In genomic region chr14:55511037-55511436, GRCm38 (mm10) we compare ENCODE assay signal across 10 mouse cellular contexts. TPM values are rescaled to one million over a fixed set of nuclear protein-coding genes. Genes with fewer than 3 reads are reported as not detected.
A peak's percentile ranks its signal among the peaks of the same experiment; 100 is the strongest.
DNase-seq lines count a peak whose midpoint lies in the region; ATAC-seq and TF ChIP-seq lines count a peak whose summit lies in the region.
"Had no signal": no experiment of that assay in that cellular context is flagged by ENCODE, and none has a peak within 500 bp of the region (broad histone marks: within the 10 kb centered on the region; RNA-seq: fewer than 3 reads in every experiment).

No protein-coding gene starts in this region.

- no peak overlapping the region for H3K9ac ChIP-seq in hindbrain, embryonic 12.5 days
- H3K9ac ChIP-seq: embryonic facial prominence, embryonic 15.5 days; liver, embryonic 12.5 days had no signal

- H3K4me1 ChIP-seq in hindbrain, embryonic 12.5 days = peaks cover 19% of the 10 kb centered on the region

- H3K9me3 ChIP-seq in hindbrain, embryonic 12.5 days (replicated peaks) = no peaks in the 10 kb centered on the region
- H3K9me3 ChIP-seq: embryonic facial prominence, embryonic 15.5 days; liver, embryonic 12.5 days had no signal

- TF ChIP-seq CTCF in left cerebral cortex, adult 2 months (IDR thresholded peaks at IDR 0.05) = no peak

- intact Hi-C loops in left cerebral cortex, adult 2 months (cut with DNase I) = no loop called here

- peak; percentile 65 to 72 for DNase-seq in left cerebral cortex, adult 2 months (ENCODE audit: extremely low spot score in 1 of 2, low spot score in 2 of 2)
- DNase-seq in left cerebral cortex, adult 11 months (ENCODE audit: low spot score) = no peak
- DNase-seq in layer of hippocampus, postnatal 36 days = peak; percentile 80
- peak; percentile 74 to 75 for DNase-seq in right cerebral cortex, postnatal 36 days (ENCODE audit: low spot score in 2 of 2)
- DNase-seq in gastrocnemius, postnatal 4 days (ENCODE audit: low spot score in 2 of 2) = no peak

- ATAC-seq in hindbrain, embryonic 12.5 days (ENCODE audit: low FRiP score) = 0 out of 2 replicates have a peak, but pooled peaks have one; percentile 5
- ATAC-seq in erythroblast, adult 5-6 weeks (replicated peaks; ENCODE audit: low FRiP score, poor library complexity, severe bottlenecking) = no peak
- ATAC-seq: liver, embryonic 12.5 days had no signal

- H3K36me3 ChIP-seq in hindbrain, embryonic 12.5 days = 0 out of 2 replicates have a peak, but pooled peaks cover 6% of the 10 kb centered on the region
- H3K36me3 ChIP-seq: embryonic facial prominence, embryonic 15.5 days; liver, embryonic 12.5 days had no signal

- peak overlapping the region; percentile 92 for H3K27ac ChIP-seq in left cerebral cortex, adult 2 months
- no peak overlapping the region for H3K27ac ChIP-seq in hindbrain, embryonic 12.5 days
- H3K27ac ChIP-seq: embryonic facial prominence, embryonic 15.5 days; liver, embryonic 12.5 days had no signal

- WGBS in hindbrain, embryonic 12.5 days = 57% methylated on average over 7 of the region's 7 CpGs

- H3K4me2 ChIP-seq in hindbrain, embryonic 12.5 days (replicated peaks) = no peak overlapping the region
- H3K4me2 ChIP-seq: embryonic facial prominence, embryonic 15.5 days; liver, embryonic 12.5 days had no signal

- peaks cover 9% of the 10 kb centered on the region; the same call in 1 of the 2 replicates for H3K27me3 ChIP-seq in hindbrain, embryonic 12.5 days

- peak overlapping the region; percentile 60 for H3K4me3 ChIP-seq in left cerebral cortex, adult 2 months
- H3K4me3 ChIP-seq in hindbrain, embryonic 12.5 days = no peak overlapping the region
- H3K4me3 ChIP-seq: embryonic facial prominence, embryonic 15.5 days; liver, embryonic 12.5 days had no signal

RNA-seq across cellular contexts. Expression of gene Cpne6, which starts 0.8 kb away (rescaled TPM):
- 100 to 1,000 TPM; 209 to 225 TPM for total RNA-seq in left cerebral cortex, adult 2 months (2021)
- 0.83 and 1.4 TPM in 2 replicates for polyA plus RNA-seq in hindbrain, embryonic 12.5 days (2016; fragmentation: Nextera tagmentation; extraction: Ambion mirVana)
- total RNA-seq in layer of hippocampus, postnatal 36 days (2021) = 100 to 1,000 TPM; 696 to 698 TPM
- total RNA-seq in erythroblast, adult 5-6 weeks (2015; ENCODE audit: low replicate concordance) = not detected in 2 replicates
- not detected in 2 replicates for total RNA-seq in erythroblast, adult 5-6 weeks (2017; ENCODE audit: low replicate concordance)
- not detected for total RNA-seq in gastrocnemius, postnatal 4 days (2021)
- total RNA-seq: MEL had no signal
- polyA plus RNA-seq: liver, embryonic 12.5 days had no signal

RNA-seq across cellular contexts. Expression of gene Nrl, which starts 13.7 kb away (rescaled TPM):
- total RNA-seq in left cerebral cortex, adult 2 months (2021) = under 1 TPM; 0.29 to 0.84 TPM
- polyA plus RNA-seq in hindbrain, embryonic 12.5 days (2016; fragmentation: Nextera tagmentation; extraction: Ambion mirVana) = not detected in 2 replicates
- 1 to 10 TPM; 1.6 to 5.6 TPM for total RNA-seq in layer of hippocampus, postnatal 36 days (2021)
- total RNA-seq in erythroblast, adult 5-6 weeks (2015; ENCODE audit: low replicate concordance) = 0.19 and 0.42 TPM in 2 replicates
- total RNA-seq in erythroblast, adult 5-6 weeks (2017; ENCODE audit: low replicate concordance) = 0.42 TPM in 1 of 2 replicates, not detected in the other
- not detected for total RNA-seq in gastrocnemius, postnatal 4 days (2021)
- total RNA-seq: MEL had no signal
- polyA plus RNA-seq: embryonic facial prominence, embryonic 15.5 days; liver, embryonic 12.5 days had no signal

RNA-seq across cellular contexts. Expression of gene Carmil3, which starts 20.6 kb away (rescaled TPM):
- 10 to 100 TPM; 48.6 to 55.8 TPM for total RNA-seq in left cerebral cortex, adult 2 months (2021)
- 17.0 and 18.0 TPM in 2 replicates for polyA plus RNA-seq in hindbrain, embryonic 12.5 days (2016; fragmentation: Nextera tagmentation; extraction: Ambion mirVana)
- total RNA-seq in layer of hippocampus, postnatal 36 days (2021) = 10 to 100 TPM; 59.2 to 60.3 TPM
- not detected in 2 replicates for total RNA-seq in erythroblast, adult 5-6 weeks (2015; ENCODE audit: low replicate concordance)
- total RNA-seq in erythroblast, adult 5-6 weeks (2017; ENCODE audit: low replicate concordance) = not detected in 2 replicates
- total RNA-seq in gastrocnemius, postnatal 4 days (2021) = 1 to 10 TPM; 3.2 to 4.4 TPM

RNA-seq across cellular contexts. Expression of gene Pck2, which starts 29.0 kb away (rescaled TPM):
- total RNA-seq in left cerebral cortex, adult 2 months (2021) = 10 to 100 TPM; 31.1 to 36.0 TPM
- 22.3 and 23.6 TPM in 2 replicates for polyA plus RNA-seq in hindbrain, embryonic 12.5 days (2016; fragmentation: Nextera tagmentation; extraction: Ambion mirVana)
- 10 to 100 TPM; 42.6 to 45.8 TPM for total RNA-seq in layer of hippocampus, postnatal 36 days (2021)
- total RNA-seq in erythroblast, adult 5-6 weeks (2015; ENCODE audit: low replicate concordance) = 20.4 and 28.6 TPM in 2 replicates
- 60.3 and 66.5 TPM in 2 replicates for total RNA-seq in erythroblast, adult 5-6 weeks (2017; ENCODE audit: low replicate concordance)
- 10 to 100 TPM; 21.6 to 21.8 TPM for total RNA-seq in gastrocnemius, postnatal 4 days (2021)

RNA-seq across cellular contexts. Expression of gene Dhrs4, which starts 32.5 kb away (rescaled TPM):
- total RNA-seq in left cerebral cortex, adult 2 months (2021) = 10 to 100 TPM; 16.8 to 20.4 TPM
- polyA plus RNA-seq in hindbrain, embryonic 12.5 days (2016; fragmentation: Nextera tagmentation; extraction: Ambion mirVana) = 42.7 and 44.5 TPM in 2 replicates
- total RNA-seq in layer of hippocampus, postnatal 36 days (2021) = 10 to 100 TPM; 22.0 to 23.3 TPM
- total RNA-seq in erythroblast, adult 5-6 weeks (2015; ENCODE audit: low replicate concordance) = 12.7 and 16.9 TPM in 2 replicates
- total RNA-seq in erythroblast, adult 5-6 weeks (2017; ENCODE audit: low replicate concordance) = 9.8 and 19.1 TPM in 2 replicates
- 10 to 100 TPM; 23.7 to 28.5 TPM for total RNA-seq in gastrocnemius, postnatal 4 days (2021)

Comparison
In these comparisons a context has a peak if more than half of its experiments do, and no peak if none do; other contexts are left out.
1. DNase-seq: peak in left cerebral cortex, adult 2 months (2 of 2), layer of hippocampus, postnatal 36 days (2 of 2) and right cerebral cortex, postnatal 36 days (2 of 2); none in left cerebral cortex, adult 11 months (single experiment) and gastrocnemius, postnatal 4 days (0 of 2).
2. RNA of gene Cpne6, which starts 0.8 kb away (total RNA-seq): 696 to 698 TPM in layer of hippocampus, postnatal 36 days and 209 to 225 TPM in left cerebral cortex, adult 2 months; not detected in gastrocnemius, postnatal 4 days and not detected in erythroblast, adult 5-6 weeks; every median in the first group is over 100 times any median in the second.
3. RNA of gene Carmil3, which starts 20.6 kb away (total RNA-seq): 59.2 to 60.3 TPM in layer of hippocampus, postnatal 36 days and 48.6 to 55.8 TPM in left cerebral cortex, adult 2 months; 3.2 to 4.4 TPM in gastrocnemius, postnatal 4 days and not detected in erythroblast, adult 5-6 weeks; every median in the first group is over 4 times any median in the second.